Mouse (Mus musculus) cerebellum, adult 2 months (tissue): ENCODE results near the gene Arpc4. TPM values are rescaled to one million over a fixed set of nuclear protein-coding genes. Genes with fewer than 3 reads are reported as not detected.

Experiments
- DNase-seq, 2 experiments: peaks; one replicate each; pipeline ENCODE4 v3.0.0; 2021
- H3K27ac ChIP-seq: fragments of 200-500 bp; 2 replicates; pipeline ENCODE4 v1.5.1; 2012; ENCODE audit warnings: low read length, control low read depth, inconsistent platforms; ENCODE audit not compliant: insufficient read depth
- H3K27me3 ChIP-seq: fragments of 200-500 bp; 2 replicates; pipeline ENCODE4 v1.6.1; 2012; ENCODE audit warnings: inconsistent platforms, mild to moderate bottlenecking, low read length, moderate library complexity; ENCODE audit not compliant: control insufficient read depth, insufficient read depth
- H3K4me1 ChIP-seq: fragments of 200-500 bp; 2 replicates; pipeline ENCODE4 v1.6.1; 2011; ENCODE audit warnings: low read length; ENCODE audit not compliant: control insufficient read depth, insufficient read depth
- H3K4me3 ChIP-seq: fragments of 200-500 bp; replicated peaks from 2 replicates; pipeline ENCODE3; 2011; ENCODE audit warnings: mild to moderate bottlenecking, low read depth, low read length, control low read depth; ENCODE audit not compliant: insufficient read depth
- CTCF ChIP-seq: fragments of 200-500 bp; IDR thresholded peaks from 2 replicates; pipeline ENCODE4 v1.5.1; 2011; ENCODE audit warnings: low read depth, mild to moderate bottlenecking, control low read depth, low read length, moderate library complexity, borderline replicate concordance; ENCODE audit not compliant: insufficient read depth
- POLR2A ChIP-seq: fragments of 200-500 bp; IDR thresholded peaks from 2 replicates; pipeline ENCODE4 v1.6.1; 2011; ENCODE audit warnings: low read length, control low read depth, borderline replicate concordance; ENCODE audit not compliant: insufficient read depth
- WGBS: fragments of 180-500 bp; shearing (Covaris S2); methylation state at CpG from one replicate; pipeline ENCODE4 v1.1.7; 2018; 5-methylcytosine and 5-hydroxymethylcytosine counted together
- polyA plus RNA-seq: library from polyadenylated mRNA; depleted of rRNA; stranded (reverse); fragments of >200 nt; gene quantifications from 2 replicates; pipeline ENCODE4 v1.2.3, GENCODE M21; 2012

Gene Arpc4
- polyA plus RNA-seq, 1 experiment = 152 TPM

GRCm38 (mm10) chr6:113336852-113337620 lies 40.9 kb upstream of the Arpc4 start:
- DNase-seq = no peak
- Histone ChIP-seq H3K4me1 (no peaks in the 10 kb centered on the region), H3K27me3 (no peaks in the 10 kb centered on the region), H3K27ac (no peak overlapping the region), H3K4me3 (no peak overlapping the region)
- 17% methylated on average over 8 of the region's 8 CpGs for WGBS
- no peak for TF ChIP-seq CTCF
- TF ChIP-seq POLR2A = no peak

DNA sequence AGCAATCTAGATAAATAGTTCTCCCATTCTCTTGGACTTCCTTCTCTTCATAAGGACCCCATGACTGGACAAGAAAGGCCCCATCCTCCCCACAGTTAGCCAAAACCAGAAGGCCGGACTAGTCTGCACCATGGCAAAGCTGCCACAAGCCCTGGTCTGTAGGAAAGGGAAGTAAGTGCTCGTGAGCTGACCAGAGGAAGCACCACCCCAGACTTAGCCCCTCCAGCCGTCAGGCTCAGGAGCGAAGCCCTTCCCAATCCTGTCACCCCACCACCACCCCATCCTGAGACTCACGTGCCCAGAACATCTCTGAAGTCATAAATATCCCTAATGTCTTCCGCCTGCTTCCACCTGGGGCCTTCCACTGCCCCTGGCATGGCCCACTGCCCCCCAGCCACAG lies 36.3 kb upstream of the Arpc4 start:
- 83% methylated on average over 6 of the region's 6 CpGs for WGBS
- no peak for DNase-seq
- H3K4me3 ChIP-seq = no peak overlapping the region
- no peaks in the 10 kb centered on the region for H3K27me3 ChIP-seq
- TF ChIP-seq POLR2A (no peak), CTCF (no peak)
- H3K27ac ChIP-seq = no peak overlapping the region
- H3K4me1 ChIP-seq = peaks cover 10% of the 10 kb centered on the region

GRCm38 (mm10) chr6:113342297-113342696 lies 35.6 kb upstream of the Arpc4 start:
- Histone ChIP-seq H3K27ac (no peak overlapping the region), H3K27me3 (no peaks in the 10 kb centered on the region), H3K4me3 (no peak overlapping the region), H3K4me1 (peaks cover 10% of the 10 kb centered on the region)
- WGBS = 44% methylated on average over 6 of the region's 7 CpGs
- no peak for DNase-seq
- TF ChIP-seq CTCF (no peak), POLR2A (no peak)

- Histone ChIP-seq H3K27ac (peak within 1 kb of the TSS; percentile 55), H3K27me3 (no peaks in the 10 kb centered on the region), H3K4me3 (peak within 1 kb of the TSS; percentile 87), H3K4me1 (peaks cover 10% of the 10 kb centered on the region)
- DNase-seq = peak; percentile 87
- TF ChIP-seq CTCF (no peak), POLR2A (peak; percentile 67; the same call in 1 of the 2 replicates)
- WGBS = 13% methylated on average over 32 of the region's 32 CpGs
These were observed 34.5 kb upstream of the Arpc4 start, which contains the start of gene Camk1 for GRCm38 (mm10) chr6:113343177-113344092. Gene Camk1 (minus strand): TSS chr6:113343984.

DNA sequence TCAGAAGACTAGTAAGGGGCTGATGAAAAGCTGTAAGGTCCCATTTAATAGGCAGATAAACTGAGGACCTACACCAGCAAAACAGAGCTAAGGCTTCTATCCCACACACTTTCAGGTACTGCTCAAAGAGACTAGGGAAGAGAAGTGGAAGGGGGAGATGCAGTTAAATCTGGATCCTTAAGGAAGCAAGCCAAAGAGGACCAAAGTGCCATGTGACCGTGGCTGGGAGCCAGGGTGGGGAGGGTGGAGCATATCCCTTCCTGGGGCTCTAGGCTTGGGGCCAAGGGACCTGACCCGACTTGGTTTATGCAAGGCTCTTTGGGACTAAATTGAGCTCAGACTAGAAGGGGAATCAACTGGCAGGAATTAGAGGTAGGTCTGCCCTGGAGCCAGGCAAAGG lies 33.6 kb upstream of the Arpc4 start:
- peak; percentile 53 to 60 for DNase-seq
- Histone ChIP-seq H3K4me1 (peaks cover 10% of the 10 kb centered on the region), H3K27me3 (no peaks in the 10 kb centered on the region), H3K27ac (peak overlapping the region; percentile 27; the same call in 1 of the 2 replicates), H3K4me3 (peak overlapping the region; percentile 87)
- WGBS = 2% methylated on average over 2 of the region's 2 CpGs
- TF ChIP-seq CTCF (no peak), POLR2A (no peak)

- TF ChIP-seq POLR2A = no peak
- no peak for TF ChIP-seq CTCF
- DNase-seq = no peak
- H3K4me1 ChIP-seq = peaks cover 10% of the 10 kb centered on the region
- WGBS = 87% methylated on average over 4 of the region's 4 CpGs
- no peaks in the 10 kb centered on the region for H3K27me3 ChIP-seq
- H3K27ac ChIP-seq = no peak overlapping the region
- no peak overlapping the region for H3K4me3 ChIP-seq
These were observed 31.0 kb upstream of the Arpc4 start for GRCm38 (mm10) chr6:113346897-113347296.

GRCm38 (mm10) chr6:113350538-113350937 lies 27.4 kb upstream of the Arpc4 start:
- TF ChIP-seq POLR2A = no peak
- no peak for TF ChIP-seq CTCF

GRCm38 (mm10) chr6:113351161-113351560 lies 26.8 kb upstream of the Arpc4 start:
- no peak for DNase-seq
- Histone ChIP-seq H3K4me1 (no peaks in the 10 kb centered on the region), H3K4me3 (no peak overlapping the region), H3K27ac (no peak overlapping the region), H3K27me3 (no peaks in the 10 kb centered on the region)
- 92% methylated on average over 1 of the region's 1 CpGs for WGBS
- TF ChIP-seq POLR2A (no peak), CTCF (no peak)

More at GRCm38 (mm10) chr6:113350538-113350937, 27.4 kb upstream of the Arpc4 start:
- H3K4me3 ChIP-seq = no peak overlapping the region
- H3K4me1 ChIP-seq = no peaks in the 10 kb centered on the region
- no peak overlapping the region for H3K27ac ChIP-seq
- no peaks in the 10 kb centered on the region for H3K27me3 ChIP-seq
- DNase-seq = no peak
